Mouse (Mus musculus): ENCODE measurements around the gene Nkx6-2. TPM values are rescaled to one million over a fixed set of nuclear protein-coding genes. Genes with fewer than 3 reads are reported as not detected.
A peak's percentile ranks its signal among the peaks of the same experiment; 100 is the strongest.

The Nkx6-2 gene
- polyA plus RNA-seq, 1 experiment from 2014 or later = 3.3 TPM

GRCm38 (mm10) chr7:139537831-139538230 lies 44.8 kb downstream of the Nkx6-2 start:
- ATAC-seq = no peak
- 92% methylated on average over 9 of the region's 9 CpGs for WGBS

DNA sequence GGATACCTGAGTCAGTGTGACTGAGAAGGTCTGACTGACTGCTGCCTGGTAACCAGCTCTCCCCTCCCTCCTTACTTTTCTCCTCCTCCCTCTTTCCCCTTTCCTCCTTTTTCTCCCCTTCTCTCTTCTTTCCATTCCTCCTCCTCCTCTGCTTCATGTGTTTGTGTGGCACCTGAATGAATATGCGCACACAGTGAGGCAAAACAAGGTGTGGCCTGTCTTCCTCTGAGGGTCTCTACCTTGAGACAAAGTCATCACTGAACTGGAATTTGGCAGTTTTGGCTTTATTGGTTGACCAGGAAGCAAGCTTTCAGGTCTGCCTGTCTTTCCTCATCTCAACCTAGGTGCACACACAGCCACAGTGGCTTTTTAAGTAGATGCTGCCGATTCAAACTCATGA lies 45.8 kb downstream of the Nkx6-2 start:
- WGBS = 95% methylated on average over 2 of the region's 2 CpGs
- no peaks in the 10 kb centered on the region; the same call in 1 of the 2 replicates for H3K4me1 ChIP-seq
- H3K4me3 ChIP-seq = no peak overlapping the region
- no peaks in the 10 kb centered on the region for H3K9me3 ChIP-seq (replicated peaks)
- no peaks in the 10 kb centered on the region for H3K36me3 ChIP-seq (ENCODE audit: poor library complexity, severe bottlenecking)
- H3K27ac ChIP-seq = no peak overlapping the region
- H3K4me2 ChIP-seq = no peak overlapping the region
- ATAC-seq = no peak
- H3K9ac ChIP-seq = no peak overlapping the region
- peaks cover 91% of the 10 kb centered on the region for H3K27me3 ChIP-seq

More at GRCm38 (mm10) chr7:139537831-139538230, 44.8 kb downstream of the Nkx6-2 start:
- Histone ChIP-seq H3K4me2 (no peak overlapping the region), H3K9me3 (replicated peaks) (no peaks in the 10 kb centered on the region), H3K27me3 (peaks cover 89% of the 10 kb centered on the region), H3K9ac (no peak overlapping the region), H3K4me1 (no peaks in the 10 kb centered on the region), H3K27ac (no peak overlapping the region), H3K4me3 (no peak overlapping the region), H3K36me3 (ENCODE audit: poor library complexity, severe bottlenecking) (no peaks in the 10 kb centered on the region)

DNA sequence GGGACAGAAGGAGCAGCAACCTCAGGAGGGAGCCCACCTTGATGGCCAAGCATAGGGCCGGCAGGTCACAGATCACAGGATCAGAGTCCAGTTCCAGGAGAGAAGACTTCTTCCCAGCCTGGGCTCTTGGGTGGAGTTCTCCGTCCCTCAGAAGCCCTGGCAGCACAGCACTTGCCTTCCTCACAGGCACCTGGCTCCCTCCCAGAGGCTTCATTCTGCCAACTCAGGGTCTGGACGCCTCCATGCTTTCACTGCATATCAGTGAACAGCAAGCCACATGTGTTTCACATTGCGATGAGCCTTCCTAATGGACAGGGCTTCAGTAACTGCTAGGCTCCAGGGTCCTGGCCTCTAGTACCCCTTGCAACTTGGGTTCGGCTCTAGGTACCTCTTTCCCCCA lies 46.3 kb downstream of the Nkx6-2 start:
- Histone ChIP-seq H3K4me2 (no peak overlapping the region), H3K9me3 (replicated peaks) (no peaks in the 10 kb centered on the region), H3K4me1 (peaks cover 3% of the 10 kb centered on the region), H3K27me3 (peaks cover 91% of the 10 kb centered on the region), H3K27ac (no peak overlapping the region), H3K36me3 (ENCODE audit: poor library complexity, severe bottlenecking) (no peaks in the 10 kb centered on the region), H3K9ac (no peak overlapping the region), H3K4me3 (no peak overlapping the region)
- WGBS = 88% methylated on average over 5 of the region's 5 CpGs
- no peak for ATAC-seq

DNA sequence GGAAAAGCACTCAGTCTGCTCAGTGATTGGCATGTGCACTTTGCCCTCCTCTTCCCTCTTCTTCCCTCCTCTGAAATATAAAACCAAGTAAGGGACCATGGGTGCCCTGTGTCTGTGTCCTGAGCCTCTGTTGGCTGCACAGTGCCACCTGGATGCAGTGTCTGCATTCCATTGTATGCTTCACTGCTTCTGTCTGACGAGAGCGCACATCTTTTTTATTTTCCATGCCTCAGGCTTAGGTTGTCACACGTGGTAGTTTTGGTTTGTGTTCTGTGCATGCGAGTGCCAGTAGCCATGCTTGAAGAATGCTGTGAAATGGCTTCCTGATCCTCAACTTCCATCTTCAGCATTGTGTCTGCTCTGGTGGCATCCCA lies 51.2 kb downstream of the Nkx6-2 start:
- H3K9me3 ChIP-seq (replicated peaks) = no peaks in the 10 kb centered on the region
- 68% methylated on average over 4 of the region's 4 CpGs for WGBS
- H3K27me3 ChIP-seq = peaks cover 91% of the 10 kb centered on the region

DNA sequence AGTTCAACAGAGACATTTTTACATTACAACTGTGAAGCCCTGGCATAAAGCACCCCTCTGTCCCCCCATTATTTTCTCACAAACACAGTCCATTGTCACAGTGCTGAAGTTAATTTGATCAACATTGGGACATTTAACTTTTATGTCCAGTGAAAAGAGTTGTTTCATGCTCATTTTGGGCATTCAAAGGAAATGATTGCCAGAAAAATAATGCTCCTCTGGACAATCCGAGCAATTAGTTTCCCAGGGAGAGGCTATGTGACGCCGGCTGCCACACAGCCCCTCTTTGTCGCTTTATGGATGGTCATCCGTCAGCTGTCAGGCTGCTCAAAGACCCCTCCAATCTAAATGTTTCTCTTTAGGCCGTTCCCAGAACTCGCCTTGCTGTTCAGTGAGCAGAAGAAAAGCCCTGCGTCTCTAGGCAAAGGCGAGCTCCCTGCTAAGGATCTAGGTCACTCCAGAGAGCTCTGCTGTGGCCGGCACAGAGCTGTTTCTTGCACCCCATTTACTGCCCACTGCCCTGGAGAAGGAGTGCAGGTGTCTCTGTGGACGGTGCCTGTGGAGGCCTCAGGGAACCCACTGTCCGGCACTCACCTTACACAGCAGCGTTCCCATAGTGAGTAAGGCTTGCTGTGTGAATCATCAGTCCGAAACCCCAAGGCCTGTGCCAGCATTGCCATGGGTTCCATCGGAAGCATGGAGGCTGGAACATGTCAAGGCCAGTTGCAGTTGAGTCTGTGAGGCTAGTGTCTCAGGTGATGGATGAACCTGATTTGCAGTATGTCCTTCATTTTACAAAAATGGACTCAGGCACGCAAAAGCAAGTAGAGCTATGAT lies 51.8 kb downstream of the Nkx6-2 start:
- no peak overlapping the region for H3K4me3 ChIP-seq
- no peaks in the 10 kb centered on the region for H3K9me3 ChIP-seq (replicated peaks)
- 26% methylated on average over 16 of the region's 16 CpGs for WGBS
- H3K4me1 ChIP-seq = peaks cover 32% of the 10 kb centered on the region
- H3K36me3 ChIP-seq (ENCODE audit: poor library complexity, severe bottlenecking) = peaks cover 10% of the 10 kb centered on the region
- ATAC-seq = peak; percentile 65
- H3K4me2 ChIP-seq = 0 out of 2 replicates have a peak overlapping the region, but pooled peaks have one; percentile 7
- peak overlapping the region; percentile 28; the same call in 1 of the 2 replicates for H3K27ac ChIP-seq
- H3K27me3 ChIP-seq = peaks cover 91% of the 10 kb centered on the region
- no peak overlapping the region for H3K9ac ChIP-seq

More for the DNA sequence above, 51.2 kb downstream of the Nkx6-2 start:
- Histone ChIP-seq H3K4me3 (no peak overlapping the region), H3K36me3 (ENCODE audit: poor library complexity, severe bottlenecking) (peaks cover 4% of the 10 kb centered on the region), H3K27ac (no peak overlapping the region), H3K4me1 (peaks cover 32% of the 10 kb centered on the region), H3K9ac (no peak overlapping the region), H3K4me2 (no peak overlapping the region)
- ATAC-seq = no peak

Other genes starting within 250 kb of the Nkx6-2 start
- gene Inpp5a, start 193.7 kb downstream of the Nkx6-2 start, polyA plus RNA-seq (2015; fragmentation: Nextera tagmentation; extraction: Ambion mirVana) = 9.7 and 11.1 TPM in 2 replicates
- 1.4 and 1.6 TPM in 2 replicates for gene Cfap46, start 101.0 kb upstream of the Nkx6-2 start, polyA plus RNA-seq (2015; fragmentation: Nextera tagmentation; extraction: Ambion mirVana)

All from forebrain, embryonic 13.5 days (tissue).